Mouse (Mus musculus) ovary, adult 18-20 months (tissue): ENCODE measurements around the gene Nrsn2.

Experiments used
- DNase-seq: peaks from one replicate; pipeline ENCODE4 v3.0.0; 2022; ENCODE audit warnings: low spot score, mixed read lengths

The Nrsn2 gene

GRCm38 (mm10) chr2:152376345-152376741 is at the start of gene Nrsn2:
Gene Nrsn2 (minus strand): TSS chr2:152376638.
- no peak for DNase-seq

GRCm38 (mm10) chr2:152415786-152416185 is 39.3 kb upstream of the Nrsn2 start:
- DNase-seq: no peak

- DNase-seq: no peak
These were observed 38.8 kb upstream of the Nrsn2 start, which contains the start of gene 6820408C15Rik for GRCm38 (mm10) chr2:152415287-152415686. Gene 6820408C15Rik (plus strand): TSS chr2:152415587.

- DNase-seq: peak; percentile 89
These were observed 38.2 kb upstream of the Nrsn2 start, which contains the start of gene Zcchc3 for GRCm38 (mm10) chr2:152414591-152415165. Gene Zcchc3 (minus strand): TSS chr2:152415027.

DNA sequence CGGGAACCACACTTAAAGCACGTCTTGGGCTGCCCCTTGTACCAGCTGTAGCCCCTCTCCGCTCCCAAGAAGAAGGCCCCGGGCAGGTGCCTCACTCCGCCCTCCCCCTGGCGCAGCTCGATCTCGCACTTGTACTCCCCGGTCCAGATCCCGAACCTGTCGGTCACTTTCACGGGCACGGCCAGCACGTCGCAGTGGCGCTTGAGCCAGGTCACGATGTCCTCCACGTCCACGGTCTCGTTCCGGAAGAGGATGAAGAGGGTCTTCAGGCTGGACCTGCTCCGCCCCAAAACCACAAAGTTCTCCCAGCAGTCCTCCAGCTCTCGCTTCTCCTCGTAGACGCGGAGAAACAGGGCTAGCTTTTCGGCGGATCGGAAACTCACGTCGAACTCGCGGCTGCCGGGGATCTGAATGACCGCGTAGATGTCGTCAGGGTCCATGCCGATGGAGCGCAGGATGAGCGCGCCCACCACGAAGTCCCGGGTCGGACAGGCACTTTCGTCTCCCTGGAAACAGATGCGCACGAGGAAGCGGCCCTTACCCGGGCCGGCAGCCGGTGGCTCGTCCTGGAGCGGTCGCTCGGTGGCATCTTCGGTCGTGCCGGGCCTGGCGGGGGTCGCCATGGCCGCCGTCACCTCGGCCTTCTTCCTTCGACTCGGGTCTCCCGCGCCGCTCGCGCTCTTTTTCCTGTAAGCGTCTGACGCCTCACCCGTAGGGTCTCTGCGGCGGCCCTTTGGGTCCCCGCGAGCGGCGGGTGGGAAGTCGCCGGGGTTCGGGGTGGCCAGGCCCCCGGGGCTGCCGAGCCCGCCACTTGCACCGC is 37.5 kb upstream of the Nrsn2 start:
- DNase-seq: peak; percentile 25

GRCm38 (mm10) chr2:152413158-152413764 is 36.8 kb upstream of the Nrsn2 start:
- DNase-seq: no peak

DNA sequence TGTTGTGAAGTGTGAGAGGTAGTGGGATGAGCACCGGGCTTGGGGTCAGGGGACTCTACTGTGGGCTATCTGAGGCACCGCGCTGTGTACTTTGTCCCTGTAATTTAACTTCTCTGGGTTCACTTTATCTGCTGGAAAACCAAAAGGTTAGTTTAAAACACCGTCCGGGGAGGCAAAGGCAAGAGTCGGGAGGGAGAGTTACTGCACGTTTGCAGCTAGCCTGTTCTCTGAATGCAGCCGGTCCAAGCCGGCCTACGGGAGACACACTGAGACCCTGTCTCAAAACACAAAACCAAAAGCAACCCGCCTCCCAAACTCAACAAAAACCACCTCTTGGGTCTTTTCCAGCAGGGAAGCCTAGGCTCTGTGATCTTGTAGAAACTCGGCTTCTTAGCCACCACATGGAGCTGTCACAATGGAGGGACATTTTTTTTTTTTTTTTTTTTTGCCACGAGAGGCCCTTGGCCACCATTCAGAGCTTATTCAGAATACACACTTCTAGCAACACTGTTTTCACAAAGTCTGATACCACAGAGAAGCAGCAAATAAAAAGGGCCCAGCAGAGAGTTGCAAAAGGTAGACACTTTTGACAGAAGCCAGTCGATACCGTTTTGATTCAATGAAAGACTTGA is 36.2 kb upstream of the Nrsn2 start:
- no peak for DNase-seq

DNA sequence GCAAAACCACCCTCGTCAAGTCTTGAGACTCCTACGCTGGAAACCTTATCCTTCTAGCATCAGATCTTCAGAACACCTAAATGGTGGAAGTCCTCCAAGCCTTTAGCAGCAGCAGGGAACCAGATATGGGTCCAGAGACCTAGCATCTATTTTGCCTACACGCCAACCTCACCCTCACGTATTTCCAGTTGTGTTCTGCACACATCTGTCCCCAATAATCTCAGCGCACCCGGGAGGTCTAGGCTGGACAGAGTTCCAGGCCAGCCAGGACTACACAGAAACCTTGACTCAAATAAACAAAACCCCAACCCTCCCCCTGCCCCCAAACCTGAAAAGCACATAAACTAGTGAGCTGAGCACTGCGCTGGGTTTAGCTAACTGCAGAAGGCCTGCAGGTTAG is 35.0 kb upstream of the Nrsn2 start:
- DNase-seq: no peak

DNA sequence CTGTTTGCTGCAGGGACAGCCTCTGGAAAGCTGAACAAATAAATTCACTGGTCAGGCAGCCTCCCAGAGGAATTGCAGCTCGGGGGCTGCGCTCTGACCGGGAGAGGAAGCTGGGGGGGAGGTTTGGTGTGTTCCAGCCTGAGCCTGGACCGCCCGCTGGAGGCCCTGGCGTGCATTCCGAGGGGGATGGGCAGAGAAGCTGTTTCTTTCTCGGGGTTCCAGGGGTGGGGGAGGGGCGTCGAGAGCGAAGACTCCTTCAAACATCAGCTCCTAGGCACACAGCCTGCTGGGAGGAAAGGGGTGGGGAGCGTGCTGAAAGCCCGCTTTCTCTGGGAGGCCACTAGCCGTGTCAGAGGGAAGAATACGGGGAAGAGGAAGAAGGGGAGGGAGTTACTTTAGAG is 34.5 kb upstream of the Nrsn2 start:
- DNase-seq: peak; percentile 84

DNA sequence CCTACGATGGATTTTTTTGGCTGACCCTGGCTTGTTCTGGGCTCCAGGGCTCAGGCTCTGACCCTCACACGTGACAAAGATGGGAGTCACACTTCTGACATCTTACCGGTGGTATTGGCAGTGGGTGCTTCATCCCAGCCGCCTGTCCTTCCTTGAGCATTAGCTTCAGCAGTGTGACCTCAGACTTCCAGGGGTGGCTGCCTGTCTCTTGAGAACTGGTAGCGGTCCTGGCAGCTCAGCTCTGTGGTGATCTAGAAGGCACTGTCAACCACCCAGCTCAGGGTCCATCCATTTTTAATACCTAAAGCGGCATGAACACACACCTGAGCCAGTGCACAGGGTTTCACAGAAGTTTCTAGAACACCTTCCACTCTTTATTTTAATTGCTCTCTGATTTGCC is 33.3 kb upstream of the Nrsn2 start:
- no peak for DNase-seq

GRCm38 (mm10) chr2:152406126-152406525 is 29.7 kb upstream of the Nrsn2 start:
- DNase-seq: peak; percentile 98

GRCm38 (mm10) chr2:152399122-152399542 is 22.7 kb upstream of the Nrsn2 start:
- no peak for DNase-seq

GRCm38 (mm10) chr2:152398691-152399090 is 22.3 kb upstream of the Nrsn2 start:
- peak; percentile 97 for DNase-seq

- peak; percentile 95 for DNase-seq
These were observed 21.4 kb upstream of the Nrsn2 start, which contains the start of gene Sox12 for GRCm38 (mm10) chr2:152397680-152398435. Gene Sox12 (minus strand): TSS chr2:152398063.

DNA sequence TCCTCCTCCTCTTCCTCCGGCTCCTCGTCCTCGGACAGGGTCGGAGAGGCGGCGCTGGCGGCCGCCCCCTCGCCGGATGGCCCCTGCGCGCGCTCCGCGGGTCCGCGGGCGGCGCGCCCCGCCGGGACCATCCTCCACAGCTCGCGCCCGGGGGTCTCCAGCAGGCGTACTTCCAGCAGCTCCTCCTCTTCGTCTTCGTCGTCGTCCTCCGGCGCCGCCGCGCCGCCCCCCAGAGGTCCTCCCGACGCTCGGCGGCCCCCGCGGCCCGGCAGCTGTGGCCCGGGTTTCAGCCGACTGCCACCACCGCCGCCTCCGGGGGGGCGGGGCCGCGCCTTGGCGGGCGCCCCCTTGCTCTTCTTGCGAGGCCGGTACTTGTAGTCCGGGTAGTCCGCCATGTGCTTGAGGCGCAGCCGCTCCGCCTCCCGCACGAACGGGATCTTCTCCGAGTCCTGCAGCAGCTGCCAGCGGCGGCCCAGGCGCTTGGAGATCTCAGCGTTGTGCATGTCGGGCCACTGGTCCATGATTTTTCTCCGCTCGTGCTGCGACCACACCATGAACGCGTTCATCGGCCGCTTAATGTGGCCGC is 20.7 kb upstream of the Nrsn2 start:
- DNase-seq: peak; percentile 80

DNA sequence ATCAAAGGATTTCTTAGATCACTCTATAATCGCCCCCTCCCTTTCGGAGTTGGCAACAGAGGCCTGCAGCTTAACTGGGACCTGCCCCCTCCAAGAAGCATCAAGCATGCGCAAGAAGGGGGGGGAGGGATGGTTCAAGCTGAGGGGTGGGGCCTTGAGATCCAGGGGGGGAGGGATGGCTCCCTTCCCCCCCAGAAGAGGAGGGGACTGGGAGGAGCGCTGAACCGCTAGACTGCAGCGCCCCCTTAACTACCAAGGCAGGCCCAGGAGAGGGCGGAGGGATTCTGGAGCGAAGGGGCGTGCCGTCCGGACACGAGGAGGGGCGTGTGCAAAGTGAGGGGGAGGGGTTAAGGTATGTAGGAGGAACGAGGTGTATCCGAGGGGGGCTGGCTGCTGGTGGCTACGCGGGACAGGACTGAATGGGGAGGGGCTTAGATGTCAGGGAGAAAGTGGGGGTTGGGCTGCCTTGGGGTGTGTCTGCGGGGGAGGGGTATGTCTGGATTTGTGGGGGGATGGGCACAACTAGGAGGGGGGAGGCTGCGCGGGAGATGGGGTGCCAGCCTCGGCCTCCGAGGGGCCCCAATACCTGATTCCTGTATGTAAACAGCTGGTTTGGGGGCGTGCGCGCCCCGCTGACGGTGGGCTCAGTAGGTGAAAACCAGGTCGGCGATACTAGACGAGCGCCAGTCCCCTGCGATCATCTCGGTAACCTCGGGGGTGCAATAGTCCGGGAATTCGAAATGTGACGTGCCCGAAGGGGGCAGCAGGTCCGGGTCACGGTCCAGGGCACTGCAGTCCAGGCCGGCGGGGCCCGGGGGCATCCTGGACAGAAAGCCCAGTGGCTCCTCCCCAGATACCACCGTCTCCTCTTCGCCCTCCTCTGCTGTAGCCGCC is 19.9 kb upstream of the Nrsn2 start:
- peak; percentile 95 for DNase-seq

GRCm38 (mm10) chr2:152395271-152395920 is 19.0 kb upstream of the Nrsn2 start:
- DNase-seq: no peak

DNA sequence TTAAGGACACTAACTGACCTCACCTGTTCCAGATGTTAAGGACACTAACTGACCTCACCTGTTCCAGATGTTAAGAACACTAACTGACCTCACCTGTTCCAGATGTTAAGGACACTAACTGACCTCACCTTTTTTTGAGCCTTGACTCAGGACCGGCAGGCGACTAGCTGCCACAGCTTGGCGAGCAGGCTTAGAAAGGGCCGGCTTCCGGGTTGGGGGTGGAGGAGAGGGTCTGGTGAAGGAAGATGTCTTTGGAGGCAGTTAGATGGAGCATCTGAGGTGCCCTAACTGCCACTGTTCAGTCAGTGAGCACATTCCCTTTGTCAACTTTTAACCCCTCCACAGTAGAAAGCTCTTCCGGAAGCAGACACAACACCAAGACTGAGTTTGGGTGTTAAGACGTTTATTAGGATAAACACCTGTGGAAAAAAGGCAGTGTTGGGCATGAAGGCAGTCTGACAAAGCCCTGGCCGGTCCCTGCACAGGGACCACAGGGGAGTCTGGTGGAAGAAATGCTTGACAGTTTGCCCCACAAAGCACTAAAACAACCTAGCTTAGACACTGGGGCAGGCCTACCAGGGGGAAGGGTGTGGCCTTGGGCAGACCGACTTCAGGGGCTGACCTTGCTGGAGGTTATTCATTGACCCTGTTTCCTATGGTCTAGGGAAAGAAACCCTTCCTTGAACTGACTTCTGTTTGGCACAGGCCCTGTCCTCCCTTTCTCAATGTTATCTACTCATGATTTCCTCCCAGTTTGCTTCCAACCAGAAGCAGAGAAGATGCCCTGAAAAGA is 17.0 kb upstream of the Nrsn2 start:
- no peak for DNase-seq

- DNase-seq: peak; percentile 33
These were observed 16.3 kb upstream of the Nrsn2 start for GRCm38 (mm10) chr2:152392786-152393185.
